Mouse (Mus musculus) megakaryocyte, embryonic 14.5 days (primary cell): ENCODE results near the gene Ppp3ca.

Source experiments
- FLI1 ChIP-seq: IDR thresholded peaks from 2 replicates; pipeline ENCODE4 v1.6.1; 2012; ENCODE audit warnings: low read length, inconsistent platforms, mixed read lengths
- GATA1 ChIP-seq: IDR thresholded peaks from 3 replicates; pipeline ENCODE4 v1.6.1; 2012; ENCODE audit warnings: mixed read lengths, low read length, inconsistent platforms, borderline replicate concordance

- TF ChIP-seq GATA1 = no peak
- no peak for TF ChIP-seq FLI1
Measured at GRCm38 (mm10) chr3:136756137-136756536, 86.2 kb downstream of the Ppp3ca start.
